Mouse (Mus musculus): Measurements from ENCODE around the gene Slc35e1.

Gene Slc35e1

GRCm38 (mm10) chr8:72491680-72492621, at the start of gene Slc35e1:
TSS of gene Slc35e1 (minus strand) at chr8:72492614.
- DNase-seq (ENCODE audit: low read depth, low spot score): no peak

DNA sequence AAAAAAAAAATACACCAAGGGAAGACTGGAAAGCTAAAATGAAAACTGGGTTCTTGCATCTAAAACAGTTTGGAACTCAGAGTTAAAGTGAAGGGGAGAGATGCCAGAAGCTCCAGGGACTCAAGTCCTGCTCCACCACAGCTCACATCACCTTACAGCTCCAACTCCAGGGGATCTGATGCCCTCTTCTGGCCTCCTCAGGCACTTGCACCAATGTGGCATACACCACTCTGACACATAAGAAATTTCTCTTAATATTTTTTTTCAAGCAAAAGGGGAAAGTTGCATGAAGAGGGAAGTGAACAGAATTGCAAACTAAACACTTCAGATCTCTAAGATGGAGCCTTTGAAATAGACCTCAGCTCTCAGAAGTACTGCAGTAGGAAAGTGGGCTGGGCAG, 46.8 kb upstream of the Slc35e1 start:
- DNase-seq (ENCODE audit: low read depth, low spot score): no peak

GRCm38 (mm10) chr8:72534888-72535287, 42.5 kb upstream of the Slc35e1 start:
- no peak for DNase-seq (ENCODE audit: low read depth, low spot score)

DNA sequence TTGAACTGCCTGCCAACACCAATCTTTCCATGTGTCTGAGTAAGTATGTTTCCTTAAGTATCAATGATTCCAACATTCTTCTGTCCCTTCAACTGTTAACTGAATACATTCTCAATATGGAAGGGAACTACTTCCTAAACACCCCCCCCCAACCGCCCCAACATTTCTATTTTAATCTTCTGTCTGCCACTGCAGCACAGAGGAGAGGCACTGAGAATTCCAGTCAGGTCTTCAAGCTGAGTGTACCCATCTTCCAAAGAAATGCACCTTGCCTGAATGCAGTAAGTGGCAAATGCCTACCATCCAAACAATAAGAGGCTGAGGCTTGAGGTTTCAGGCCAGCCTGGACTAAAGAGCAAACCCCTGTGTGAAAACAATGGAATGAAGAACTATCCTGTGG, 39.7 kb upstream of the Slc35e1 start:
- no peak for DNase-seq (ENCODE audit: low read depth, low spot score)

- no peak for DNase-seq (ENCODE audit: low read depth, low spot score)
These were observed 29.5 kb upstream of the Slc35e1 start for GRCm38 (mm10) chr8:72521888-72522287.

- no peak for DNase-seq (ENCODE audit: low read depth, low spot score)
These were observed 25.1 kb upstream of the Slc35e1 start for GRCm38 (mm10) chr8:72517421-72517988.

GRCm38 (mm10) chr8:72513158-72513557, 20.7 kb upstream of the Slc35e1 start:
- DNase-seq (ENCODE audit: low read depth, low spot score): no peak

- DNase-seq (ENCODE audit: low read depth, low spot score): no peak
These were observed 20.2 kb upstream of the Slc35e1 start for GRCm38 (mm10) chr8:72512648-72513047.

- no peak for DNase-seq (ENCODE audit: low read depth, low spot score)
These were observed 15.1 kb upstream of the Slc35e1 start for GRCm38 (mm10) chr8:72507505-72507904.

GRCm38 (mm10) chr8:72504637-72505314, 12.4 kb upstream of the Slc35e1 start:
- DNase-seq (ENCODE audit: low read depth, low spot score): no peak

DNA sequence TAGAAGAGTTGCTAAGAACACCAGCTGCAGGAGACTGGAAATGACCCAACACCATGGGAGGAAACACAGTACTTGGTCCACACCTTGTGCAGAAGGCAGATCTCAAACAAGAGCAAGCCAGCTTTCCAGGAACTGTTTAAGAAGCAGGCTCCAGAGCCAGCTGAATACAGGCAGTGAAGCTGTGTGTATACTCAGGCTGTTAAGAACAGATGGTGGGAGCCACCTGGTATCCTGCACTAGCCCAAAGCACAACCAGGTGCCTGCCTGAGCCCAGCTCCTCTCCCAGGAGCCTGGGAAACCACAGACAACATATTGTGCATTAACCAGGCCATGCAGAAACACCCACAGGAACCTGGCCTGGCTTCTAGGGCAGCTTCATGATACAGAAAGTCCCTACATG, 11.7 kb upstream of the Slc35e1 start:
- no peak for DNase-seq (ENCODE audit: low read depth, low spot score)

DNA sequence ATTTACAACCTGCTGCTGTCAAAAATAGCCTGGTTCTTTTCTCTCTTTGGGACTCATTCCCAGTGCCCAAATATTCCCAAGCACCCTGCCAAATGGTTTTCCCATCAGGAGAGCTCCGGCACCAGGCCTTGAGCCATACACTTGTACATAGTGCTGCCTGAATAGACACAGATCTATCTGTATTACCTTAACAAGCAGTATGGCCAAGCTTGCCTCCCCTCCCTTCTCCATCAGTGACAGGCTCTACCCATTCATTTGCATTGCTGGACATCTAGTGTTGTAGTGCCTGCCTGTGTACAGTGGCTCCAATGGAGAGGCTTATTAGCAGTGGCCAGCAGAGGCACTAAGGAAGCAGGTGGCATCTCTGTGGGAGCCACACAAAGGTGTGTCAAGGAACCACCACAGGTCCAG, 8.1 kb upstream of the Slc35e1 start:
- no peak for DNase-seq (ENCODE audit: low read depth, low spot score)

GRCm38 (mm10) chr8:72499521-72500284, 7.3 kb upstream of the Slc35e1 start:
- DNase-seq (ENCODE audit: low read depth, low spot score): no peak

GRCm38 (mm10) chr8:72498527-72498926, 6.1 kb upstream of the Slc35e1 start:
- no peak for DNase-seq (ENCODE audit: low read depth, low spot score)

DNA sequence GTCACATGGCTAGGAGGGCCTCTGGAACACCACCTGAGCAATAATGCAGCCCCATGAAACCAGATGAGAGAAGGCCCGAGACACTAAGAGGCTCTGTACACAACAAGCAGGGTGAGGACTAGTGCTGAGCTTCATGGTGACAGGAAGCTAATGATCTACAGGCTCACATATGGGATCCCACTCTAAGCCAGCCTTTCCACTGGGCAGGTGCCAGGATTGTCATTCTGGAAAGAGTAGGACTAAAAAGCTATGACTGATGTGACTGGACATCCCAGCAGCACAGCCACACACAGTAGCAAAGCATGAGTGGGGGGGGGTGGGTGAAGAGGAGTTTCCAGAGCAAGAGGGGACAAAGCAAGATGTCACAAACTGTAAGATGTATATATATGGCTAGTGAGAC, 5.5 kb upstream of the Slc35e1 start:
- no peak for DNase-seq (ENCODE audit: low read depth, low spot score)

- DNase-seq (ENCODE audit: low read depth, low spot score): no peak
These were observed 3.8 kb upstream of the Slc35e1 start for GRCm38 (mm10) chr8:72496217-72496616.

- DNase-seq (ENCODE audit: low read depth, low spot score): no peak
These were observed 3.1 kb upstream of the Slc35e1 start for GRCm38 (mm10) chr8:72495411-72496111.

GRCm38 (mm10) chr8:72493381-72493780, 967 bp upstream of the Slc35e1 start:
- no peak for DNase-seq (ENCODE audit: low read depth, low spot score)

DNA sequence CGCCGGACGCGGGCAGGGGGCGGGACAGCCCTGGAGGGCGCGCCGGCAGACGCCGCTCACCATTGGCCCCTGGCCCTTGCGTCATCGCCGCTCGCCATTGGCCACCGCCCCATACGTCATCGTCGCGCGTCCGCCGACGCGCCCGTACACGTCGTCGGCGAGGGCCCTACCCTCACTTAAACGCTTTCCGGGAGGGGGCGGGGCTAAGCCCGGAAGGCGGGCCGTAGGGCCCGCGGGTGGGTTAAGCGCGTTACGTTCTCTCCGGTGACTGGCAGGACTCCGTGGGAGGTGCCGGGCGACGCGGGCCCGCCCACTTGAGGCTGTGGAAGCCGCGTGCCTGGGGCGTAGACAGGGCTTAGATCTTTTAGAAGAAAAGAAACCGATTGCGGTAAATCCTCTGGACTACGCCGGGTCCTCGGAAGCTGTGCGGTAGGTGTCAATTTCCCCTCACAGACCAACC, 238 bp upstream of the Slc35e1 start:
- peak; percentile 99 for DNase-seq (ENCODE audit: low read depth, low spot score)

GRCm38 (mm10) chr8:72491017-72491416, 1.4 kb downstream of the Slc35e1 start:
- DNase-seq (ENCODE audit: low read depth, low spot score): no peak

DNA sequence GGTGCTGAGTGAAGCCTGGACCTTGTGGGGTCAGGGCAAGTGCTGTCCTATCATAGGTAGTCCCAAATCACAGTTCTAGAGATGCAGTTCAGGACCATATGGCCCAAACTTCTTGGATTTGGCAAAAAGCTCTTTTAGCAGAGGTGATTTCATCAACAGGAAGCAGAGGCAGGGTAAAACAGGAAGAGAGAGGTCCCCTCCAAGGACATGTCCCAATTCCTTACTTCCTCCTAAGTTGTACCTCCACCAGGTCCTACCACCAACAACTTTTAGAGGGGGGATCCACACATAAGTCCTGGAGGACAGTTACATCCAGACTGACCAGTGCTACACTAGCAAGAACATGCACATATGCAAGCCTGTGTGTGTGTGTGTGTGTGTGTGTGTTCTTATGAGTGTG, 5.4 kb downstream of the Slc35e1 start:
- no peak for DNase-seq (ENCODE audit: low read depth, low spot score)

All from retina, adult 2 months (tissue).